Mouse (Mus musculus) heart, postnatal 0 days (tissue): ENCODE results near the gene Plekhm2. TPM values are rescaled to one million over a fixed set of nuclear protein-coding genes. Genes with fewer than 3 reads are reported as not detected.

Experiments used
- ATAC-seq: fragments of 200-750 bp; cut with Nextera tagmentation; 2 replicates; pipeline ENCODE4 v1.8.0; 2017; ENCODE audit warnings: low read depth, moderate number of reproducible peaks, moderate library complexity; ENCODE audit not compliant: insufficient read depth
- DNase-seq: peaks from one replicate; pipeline ENCODE4 v3.0.0-alpha.2; 2016; ENCODE audit warnings: low spot score
- H3K27ac ChIP-seq: fragments of 300-500 bp; sonication (generic); 2 replicates; pipeline ENCODE4 v1.5.1; 2014; ENCODE audit warnings: low read depth, mild to moderate bottlenecking
- H3K27me3 ChIP-seq: fragments of 300-500 bp; sonication (generic); 2 replicates; pipeline ENCODE4 v1.6.1; 2014; ENCODE audit warnings: low read length, mixed read lengths; ENCODE audit not compliant: control insufficient read depth, insufficient read depth
- H3K36me3 ChIP-seq: fragments of 300-500 bp; sonication (generic); replicated peaks from 2 replicates; pipeline ENCODE4 v1.6.1; 2014; ENCODE audit warnings: low read length, mixed read lengths; ENCODE audit not compliant: control insufficient read depth, insufficient read depth
- H3K4me1 ChIP-seq: fragments of 300-500 bp; sonication (generic); 2 replicates; pipeline ENCODE4 v1.6.1; 2014; ENCODE audit warnings: antibody characterized with exemption; ENCODE audit not compliant: control insufficient read depth, insufficient read depth
- H3K4me2 ChIP-seq: fragments of 300-500 bp; sonication (generic); 2 replicates; pipeline ENCODE4 v1.6.1; 2014; ENCODE audit warnings: low read depth, mild to moderate bottlenecking, low read length, moderate library complexity
- H3K4me3 ChIP-seq: fragments of 300-500 bp; sonication (generic); 2 replicates; pipeline ENCODE4 v1.5.1; 2014; ENCODE audit warnings: low read depth, low read length
- H3K9ac ChIP-seq: fragments of 300-500 bp; sonication (generic); replicated peaks from 2 replicates; pipeline ENCODE4 v1.6.1; 2014; ENCODE audit warnings: low read depth, low read length, mixed read lengths
- H3K9me3 ChIP-seq: fragments of 300-500 bp; sonication (generic); replicated peaks from 2 replicates; pipeline ENCODE4 v1.6.1; 2016; ENCODE audit warnings: low read length; ENCODE audit not compliant: control insufficient read depth
- CTCF ChIP-seq: IDR thresholded peaks from 2 replicates; pipeline ENCODE4 v1.5.1; 2016; ENCODE audit warnings: antibody characterized with exemption, control low read depth, low read depth
- EP300 ChIP-seq: IDR thresholded peaks from 2 replicates; pipeline ENCODE4 v1.6.1; 2016; ENCODE audit warnings: antibody characterized with exemption, low read depth
- WGBS: fragments of 180-500 bp; shearing (Covaris S2); extraction: QIAGEN DNeasy Blood & Tissue Kit; methylation state at CpG from one replicate; pipeline ENCODE4 v1.1.7; 2014; 5-methylcytosine and 5-hydroxymethylcytosine counted together
- polyA plus RNA-seq: library from polyadenylated mRNA; unstranded; fragments of >200 nt; fragmentation: Nextera tagmentation; extraction: Ambion mirVana; gene quantifications from 2 replicates; pipeline ENCODE4 v1.2.1, GENCODE M21; 2015
- total RNA-seq: library from RNA; depleted of rRNA; stranded (reverse); fragments of >200 nt; gene quantifications from 2 replicates; pipeline ENCODE4 v1.2.3, GENCODE M21; 2014; ENCODE audit warnings: low replicate concordance

The Plekhm2 gene
- total and polyA plus RNA-seq, 2 experiments from 2014 or later, result 7.0 to 43.3 TPM

GRCm38 (mm10) chr4:141628661-141629060, 36.0 kb downstream of the Plekhm2 start:
- no peaks in the 10 kb centered on the region for H3K9me3 ChIP-seq
- no peaks in the 10 kb centered on the region for H3K27me3 ChIP-seq
- DNase-seq, result no peak
- WGBS, result 67% methylated on average over 14 of the region's 14 CpGs
- H3K9ac ChIP-seq, result no peak overlapping the region
- ATAC-seq, result no peak
- no peak overlapping the region for H3K4me2 ChIP-seq
- TF ChIP-seq CTCF (no peak), EP300 (no peak)
- no peak overlapping the region for H3K4me3 ChIP-seq
- H3K27ac ChIP-seq, result no peak overlapping the region
- peaks cover 82% of the 10 kb centered on the region for H3K36me3 ChIP-seq
- H3K4me1 ChIP-seq, result peaks cover under 1% of the 10 kb centered on the region

GRCm38 (mm10) chr4:141627502-141627901, 37.2 kb downstream of the Plekhm2 start:
- DNase-seq (no peak), ATAC-seq (no peak)
- Histone ChIP-seq H3K27me3 (no peaks in the 10 kb centered on the region), H3K27ac (no peak overlapping the region), H3K4me1 (peaks cover 8% of the 10 kb centered on the region), H3K4me3 (no peak overlapping the region), H3K36me3 (peaks cover 70% of the 10 kb centered on the region), H3K4me2 (no peak overlapping the region), H3K9ac (no peak overlapping the region), H3K9me3 (no peaks in the 10 kb centered on the region)
- WGBS, result 53% methylated on average over 5 of the region's 5 CpGs
- TF ChIP-seq EP300 (no peak), CTCF (no peak)

GRCm38 (mm10) chr4:141625774-141626550, 38.7 kb downstream of the Plekhm2 start:
- H3K4me3 ChIP-seq, result no peak overlapping the region
- DNase-seq (no peak), ATAC-seq (no peak)
- no peaks in the 10 kb centered on the region for H3K9me3 ChIP-seq
- H3K27ac ChIP-seq, result no peak overlapping the region
- H3K4me2 ChIP-seq, result no peak overlapping the region
- TF ChIP-seq EP300 (no peak), CTCF (no peak)
- WGBS, result 92% methylated on average over 16 of the region's 16 CpGs
- H3K9ac ChIP-seq, result no peak overlapping the region
- peaks cover 55% of the 10 kb centered on the region for H3K36me3 ChIP-seq
- no peaks in the 10 kb centered on the region for H3K27me3 ChIP-seq
- H3K4me1 ChIP-seq, result peaks cover 8% of the 10 kb centered on the region

- Histone ChIP-seq H3K9ac (no peak overlapping the region), H3K4me3 (no peak overlapping the region), H3K9me3 (no peaks in the 10 kb centered on the region), H3K4me1 (peaks cover 8% of the 10 kb centered on the region), H3K36me3 (peaks cover 47% of the 10 kb centered on the region), H3K27ac (peak overlapping the region; percentile 91; the same call in 1 of the 2 replicates), H3K4me2 (no peak overlapping the region), H3K27me3 (no peaks in the 10 kb centered on the region)
- 79% methylated on average over 19 of the region's 19 CpGs for WGBS
- TF ChIP-seq CTCF (peak; percentile 54), EP300 (no peak)
- ATAC-seq (no peak), DNase-seq (peak; percentile 49)
Observed at GRCm38 (mm10) chr4:141624983-141625773, 39.5 kb downstream of the Plekhm2 start.

- Histone ChIP-seq H3K9ac (no peak overlapping the region), H3K4me1 (peaks cover 8% of the 10 kb centered on the region), H3K4me2 (no peak overlapping the region), H3K36me3 (peaks cover 37% of the 10 kb centered on the region), H3K27ac (peak overlapping the region; percentile 91), H3K27me3 (no peaks in the 10 kb centered on the region), H3K4me3 (no peak overlapping the region), H3K9me3 (no peaks in the 10 kb centered on the region)
- TF ChIP-seq CTCF, result no peak
- TF ChIP-seq EP300, result no peak
- 84% methylated on average over 8 of the region's 8 CpGs for WGBS
- DNase-seq (no peak), ATAC-seq (peak; percentile 15; the same call in 1 of the 2 replicates)
Observed at GRCm38 (mm10) chr4:141624134-141624533, 40.6 kb downstream of the Plekhm2 start.
